12 mouse cellular contexts compared by ENCODE assay signal in genomic region chr11:115684877-115685276, GRCm38 (mm10). TPM values are rescaled to one million over a fixed set of nuclear protein-coding genes. Genes with fewer than 3 reads are reported as not detected.
DNase-seq lines count a peak whose midpoint lies in the region; ATAC-seq and TF ChIP-seq lines count a peak whose summit lies in the region.
"Had no signal": no experiment of that assay in that cellular context is flagged by ENCODE, and none has a peak within 500 bp of the region (broad histone marks: within the 10 kb centered on the region; RNA-seq: fewer than 3 reads in every experiment).

No protein-coding gene starts in this region.

- H3K4me3 ChIP-seq in heart, embryonic 10.5 days: no peak overlapping the region
- H3K4me3 ChIP-seq in heart, embryonic 11.5 days (ENCODE audit: low read depth, low read length): no peak overlapping the region
- no peak overlapping the region for H3K4me3 ChIP-seq in lung, embryonic 14.5 days (ENCODE audit: low read depth, low read length)
- no peak overlapping the region for H3K4me3 ChIP-seq in heart, postnatal 0 days (ENCODE audit: low read depth, low read length)
- H3K4me3 ChIP-seq in midbrain, embryonic 13.5 days (replicated peaks): no peak overlapping the region
- H3K4me3 ChIP-seq: erythroblast, embryonic 14.5 days; limb, embryonic 15.5 days had no signal

- 91% methylated on average over 6 of the region's 6 CpGs for WGBS in heart, embryonic 10.5 days
- 84% methylated on average over 6 of the region's 6 CpGs for whole genome bisulfite sequencing in heart, embryonic 11.5 days (ENCODE audit: insufficient replicate concordance)
- WGBS in lung, embryonic 14.5 days: 87% methylated on average over 6 of the region's 6 CpGs
- 50% methylated on average over 6 of the region's 6 CpGs for WGBS in heart, postnatal 0 days
- WGBS in midbrain, embryonic 13.5 days: 95% methylated on average over 6 of the region's 6 CpGs

- no peak for TF ChIP-seq EP300 in heart, postnatal 0 days (IDR thresholded peaks at IDR 0.05; ENCODE audit: low read depth)

- no peak for ATAC-seq in heart, embryonic 11.5 days (replicated peaks; ENCODE audit: insufficient number of reproducible peaks, low FRiP score, low TSS enrichment)
- no peak for ATAC-seq in lung, embryonic 14.5 days (ENCODE audit: insufficient read depth)
- ATAC-seq in heart, postnatal 0 days (ENCODE audit: insufficient read depth, low read depth): peak; percentile 68
- no peak for ATAC-seq in midbrain, embryonic 13.5 days
- ATAC-seq: Patski had no signal

- H3K36me3 ChIP-seq in heart, embryonic 10.5 days: peaks cover 62% of the 10 kb centered on the region
- H3K36me3 ChIP-seq in heart, embryonic 11.5 days (ENCODE audit: control insufficient read depth, insufficient read depth, low read length): peaks cover 8% of the 10 kb centered on the region; the same call in 1 of the 2 replicates
- peaks cover 23% of the 10 kb centered on the region; the same call in 1 of the 2 replicates for H3K36me3 ChIP-seq in lung, embryonic 14.5 days (ENCODE audit: insufficient read depth)
- H3K36me3 ChIP-seq in heart, postnatal 0 days (replicated peaks; ENCODE audit: control insufficient read depth, insufficient read depth, low read length): peaks cover 36% of the 10 kb centered on the region; the same call in 1 of the 2 replicates
- peaks cover 25% of the 10 kb centered on the region for H3K36me3 ChIP-seq in midbrain, embryonic 13.5 days

- no peaks in the 10 kb centered on the region for H3K9me3 ChIP-seq in heart, embryonic 10.5 days
- H3K9me3 ChIP-seq in heart, embryonic 11.5 days (replicated peaks; ENCODE audit: control insufficient read depth, low read length): no peaks in the 10 kb centered on the region
- no peaks in the 10 kb centered on the region for H3K9me3 ChIP-seq in lung, embryonic 14.5 days (ENCODE audit: low read depth, low read length)
- no peaks in the 10 kb centered on the region for H3K9me3 ChIP-seq in heart, postnatal 0 days (replicated peaks; ENCODE audit: control insufficient read depth, low read length)
- H3K9me3 ChIP-seq in midbrain, embryonic 13.5 days: no peaks in the 10 kb centered on the region
- H3K9me3 ChIP-seq: limb, embryonic 15.5 days had no signal

- DNase-seq in adrenal gland, adult 2 months: peak; percentile 41
- DNase-seq in adrenal gland, adult 18-20 months (ENCODE audit: low spot score in 2 of 2): no peak
- DNase-seq in heart, embryonic 10.5 days (ENCODE audit: low spot score): no peak
- peak; percentile 48 for DNase-seq in lung, embryonic 14.5 days
- DNase-seq in lung, postnatal 4 days: no peak
- DNase-seq in heart, postnatal 0 days (ENCODE audit: low spot score): peak; percentile 55
- DNase-seq: midbrain, embryonic 14.5 days had no signal

- no peak for TF ChIP-seq CTCF in lung, embryonic 14.5 days (IDR thresholded peaks at IDR 0.05; ENCODE audit: low read depth)
- no peak for TF ChIP-seq CTCF in heart, postnatal 0 days (IDR thresholded peaks at IDR 0.05; ENCODE audit: low read depth)

- no peaks in the 10 kb centered on the region for H3K27me3 ChIP-seq in heart, embryonic 10.5 days (ENCODE audit: insufficient read depth, poor library complexity, severe bottlenecking)
- no peaks in the 10 kb centered on the region for H3K27me3 ChIP-seq in heart, embryonic 11.5 days (ENCODE audit: control insufficient read depth, insufficient read depth, low read length)
- no peaks in the 10 kb centered on the region for H3K27me3 ChIP-seq in lung, embryonic 14.5 days (ENCODE audit: insufficient read depth, low read length)
- H3K27me3 ChIP-seq in heart, postnatal 0 days (ENCODE audit: control insufficient read depth, insufficient read depth, low read length): no peaks in the 10 kb centered on the region
- H3K27me3 ChIP-seq in midbrain, embryonic 13.5 days: no peaks in the 10 kb centered on the region
- H3K27me3 ChIP-seq: limb, embryonic 15.5 days; Patski had no signal

- peaks cover 20% of the 10 kb centered on the region for H3K4me1 ChIP-seq in heart, embryonic 10.5 days
- peaks cover 14% of the 10 kb centered on the region for H3K4me1 ChIP-seq in heart, embryonic 11.5 days (ENCODE audit: control insufficient read depth, insufficient read depth, low read length)
- no peaks in the 10 kb centered on the region for H3K4me1 ChIP-seq in lung, embryonic 14.5 days (ENCODE audit: insufficient read depth)
- H3K4me1 ChIP-seq in heart, postnatal 0 days (ENCODE audit: control insufficient read depth, insufficient read depth): peaks cover 18% of the 10 kb centered on the region
- H3K4me1 ChIP-seq in midbrain, embryonic 13.5 days (replicated peaks): no peaks in the 10 kb centered on the region

- peak overlapping the region; percentile 56; the same call in 1 of the 2 replicates for H3K27ac ChIP-seq in heart, embryonic 10.5 days
- H3K27ac ChIP-seq in heart, embryonic 11.5 days (ENCODE audit: low read depth, low read length): no peak overlapping the region
- H3K27ac ChIP-seq in lung, embryonic 14.5 days (ENCODE audit: low read depth): no peak overlapping the region
- peak overlapping the region; percentile 82 for H3K27ac ChIP-seq in heart, postnatal 0 days (ENCODE audit: low read depth)
- H3K27ac ChIP-seq in midbrain, embryonic 13.5 days: no peak overlapping the region

- H3K9ac ChIP-seq in heart, embryonic 11.5 days (ENCODE audit: low read depth, low read length): no peak overlapping the region
- H3K9ac ChIP-seq in lung, embryonic 14.5 days: no peak overlapping the region
- H3K9ac ChIP-seq in heart, postnatal 0 days (replicated peaks; ENCODE audit: low read depth, low read length): no peak overlapping the region
- no peak overlapping the region for H3K9ac ChIP-seq in midbrain, embryonic 13.5 days (replicated peaks)
- H3K9ac ChIP-seq: limb, embryonic 15.5 days had no signal

- H3K4me2 ChIP-seq in heart, embryonic 11.5 days: no peak overlapping the region
- H3K4me2 ChIP-seq in lung, embryonic 14.5 days: no peak overlapping the region
- no peak overlapping the region for H3K4me2 ChIP-seq in heart, postnatal 0 days (ENCODE audit: low read depth, low read length)
- no peak overlapping the region for H3K4me2 ChIP-seq in midbrain, embryonic 13.5 days (replicated peaks)
- H3K4me2 ChIP-seq: limb, embryonic 15.5 days had no signal

RNA-seq across cellular contexts. Expression of gene Grb2, which starts 23.5 kb away (rescaled TPM):
- 100 to 1,000 TPM; 136 to 162 TPM for total RNA-seq in adrenal gland, adult 2 months (2021)
- polyA plus RNA-seq in adrenal gland, adult 2 months (2012; rRNA removed): 41.2 and 50.8 TPM in 2 replicates
- total RNA-seq in adrenal gland, adult 18-20 months (2021): 100 to 1,000 TPM in 1 of 2 experiments, 10 to 100 TPM in 1; 97.2 to 132 TPM
- polyA plus RNA-seq in heart, embryonic 10.5 days (2016; fragmentation: Nextera tagmentation; extraction: Ambion mirVana): 78.4 and 107 TPM in 2 replicates
- 42.7 and 56.3 TPM in 2 replicates for polyA plus RNA-seq in heart, embryonic 11.5 days (2014; fragmentation: Nextera tagmentation; extraction: Ambion mirVana)
- 41.5 and 48.7 TPM in 2 replicates for polyA plus RNA-seq in lung, embryonic 14.5 days (2014; fragmentation: Nextera tagmentation; extraction: Ambion mirVana)
- total RNA-seq in heart, postnatal 0 days (2014; rRNA removed; ENCODE audit: low replicate concordance): 48.6 and 126 TPM in 2 replicates
- 96.9 and 116 TPM in 2 replicates for polyA plus RNA-seq in heart, postnatal 0 days (2015; fragmentation: Nextera tagmentation; extraction: Ambion mirVana)
- polyA plus RNA-seq in midbrain, embryonic 13.5 days (2015; fragmentation: Nextera tagmentation; extraction: Ambion mirVana): 165 and 176 TPM in 2 replicates

RNA-seq across cellular contexts. Expression of gene Slc25a19, which starts 56.8 kb away (rescaled TPM):
- total RNA-seq in adrenal gland, adult 2 months (2021): 100 to 1,000 TPM; 117 to 132 TPM
- 156 and 170 TPM in 2 replicates for polyA plus RNA-seq in adrenal gland, adult 2 months (2012; rRNA removed)
- total RNA-seq in adrenal gland, adult 18-20 months (2021): 100 to 1,000 TPM; 108 to 204 TPM
- 33.5 and 45.5 TPM in 2 replicates for polyA plus RNA-seq in heart, embryonic 10.5 days (2016; fragmentation: Nextera tagmentation; extraction: Ambion mirVana)
- 35.6 and 35.7 TPM in 2 replicates for polyA plus RNA-seq in heart, embryonic 11.5 days (2014; fragmentation: Nextera tagmentation; extraction: Ambion mirVana)
- polyA plus RNA-seq in lung, embryonic 14.5 days (2014; fragmentation: Nextera tagmentation; extraction: Ambion mirVana): 18.5 and 22.5 TPM in 2 replicates
- total RNA-seq in heart, postnatal 0 days (2014; rRNA removed; ENCODE audit: low replicate concordance): 25.0 and 35.1 TPM in 2 replicates
- polyA plus RNA-seq in heart, postnatal 0 days (2015; fragmentation: Nextera tagmentation; extraction: Ambion mirVana): 35.0 and 41.0 TPM in 2 replicates
- 32.6 and 35.4 TPM in 2 replicates for polyA plus RNA-seq in midbrain, embryonic 13.5 days (2015; fragmentation: Nextera tagmentation; extraction: Ambion mirVana)

Comparison
In these comparisons a context has a peak if more than half of its experiments do, and no peak if none do; other contexts are left out.
1. DNase-seq: peak in adrenal gland, adult 2 months (single experiment), lung, embryonic 14.5 days (single experiment) and heart, postnatal 0 days (single experiment); none in adrenal gland, adult 18-20 months (0 of 2), heart, embryonic 10.5 days (single experiment) and lung, postnatal 4 days (0 of 2).
2. H3K27ac ChIP-seq: peak in heart, embryonic 10.5 days (single experiment) and heart, postnatal 0 days (single experiment); none in heart, embryonic 11.5 days (single experiment), lung, embryonic 14.5 days (single experiment) and midbrain, embryonic 13.5 days (single experiment).